ENCODE assay signal across 8 mouse cellular contexts in genomic region chr4:97777081-97777705, GRCm38 (mm10). TPM values are rescaled to one million over a fixed set of nuclear protein-coding genes. Genes with fewer than 3 reads are reported as not detected.
DNase-seq lines count a peak whose midpoint lies in the region; ATAC-seq lines count a peak whose summit lies in the region.

No protein-coding gene starts in this region.

- WGBS in forebrain, embryonic 16.5 days = under 1% methylated on average over 46 of the region's 77 CpGs
- 0% methylated on average over 45 of the region's 77 CpGs for WGBS in liver, embryonic 16.5 days (ENCODE audit: insufficient replicate concordance)

- peak overlapping the region; percentile 97 for H3K9ac ChIP-seq in forebrain, embryonic 16.5 days (replicated peaks; ENCODE audit: low read depth, low read length)
- H3K9ac ChIP-seq in liver, embryonic 16.5 days (ENCODE audit: low read depth, low read length) = peak overlapping the region; percentile 68

- peaks cover 34% of the 10 kb centered on the region for H3K4me1 ChIP-seq in forebrain, embryonic 16.5 days (replicated peaks; ENCODE audit: control insufficient read depth, insufficient read depth, low read length)
- peaks cover 4% of the 10 kb centered on the region; the same call in 1 of the 2 replicates for H3K4me1 ChIP-seq in liver, embryonic 16.5 days (ENCODE audit: control insufficient read depth, low read depth, low read length)

- peak; percentile 58 for DNase-seq in embryo, embryonic 10.5 days (ENCODE audit: low spot score)
- DNase-seq in embryo, embryonic 10 days (ENCODE audit: low spot score) = no peak
- peak; percentile 60 to 77 for DNase-seq in adrenal gland, postnatal 36 days
- peak; percentile 55 for DNase-seq in ovary, postnatal 10 days (ENCODE audit: low spot score)
- DNase-seq in urinary bladder, postnatal 14 days (ENCODE audit: low spot score) = peak; percentile 65

- no peaks in the 10 kb centered on the region for H3K27me3 ChIP-seq in forebrain, embryonic 16.5 days (replicated peaks; ENCODE audit: control insufficient read depth, insufficient read depth, low read length)
- peaks cover 56% of the 10 kb centered on the region for H3K27me3 ChIP-seq in liver, embryonic 16.5 days (ENCODE audit: control insufficient read depth, insufficient read depth, low read depth, low read length)

- H3K27ac ChIP-seq in forebrain, embryonic 16.5 days (ENCODE audit: low read length) = peak overlapping the region; percentile 92
- peak overlapping the region; percentile 69 for H3K27ac ChIP-seq in liver, embryonic 16.5 days (ENCODE audit: low read length)

- no peaks in the 10 kb centered on the region for H3K9me3 ChIP-seq in forebrain, embryonic 16.5 days (ENCODE audit: control insufficient read depth, low read length)
- H3K9me3 ChIP-seq in liver, embryonic 16.5 days (replicated peaks; ENCODE audit: control insufficient read depth, low read length) = no peaks in the 10 kb centered on the region

- H3K36me3 ChIP-seq in forebrain, embryonic 16.5 days (ENCODE audit: control insufficient read depth, insufficient read depth) = no peaks in the 10 kb centered on the region
- H3K36me3 ChIP-seq in liver, embryonic 16.5 days (ENCODE audit: control insufficient read depth, insufficient read depth) = no peaks in the 10 kb centered on the region

- H3K4me2 ChIP-seq in forebrain, embryonic 16.5 days (ENCODE audit: low read length) = peak overlapping the region; percentile 90
- peak overlapping the region; percentile 73 for H3K4me2 ChIP-seq in liver, embryonic 16.5 days (ENCODE audit: low read depth, low read length)

- ATAC-seq in forebrain, embryonic 16.5 days = peak; percentile 43
- peak; percentile 0 for ATAC-seq in inflammation-experienced regulatory T-cells, adult 6 months
- ATAC-seq in liver, embryonic 16.5 days (ENCODE audit: low read depth) = peak; percentile 26

- peak overlapping the region; percentile 84 for H3K4me3 ChIP-seq in forebrain, embryonic 16.5 days (replicated peaks; ENCODE audit: low read length)
- H3K4me3 ChIP-seq in liver, embryonic 16.5 days (ENCODE audit: low read depth, low read length) = peak overlapping the region; percentile 71

RNA-seq across cellular contexts. Expression of gene E130114P18Rik, which starts 0.7 kb away (rescaled TPM):
- not detected for total RNA-seq in adrenal gland, postnatal 36 days (2021)
- 31.0 and 34.5 TPM in 2 replicates for polyA plus RNA-seq in forebrain, embryonic 16.5 days (2015; fragmentation: Nextera tagmentation; extraction: Ambion mirVana)
- polyA plus RNA-seq in inflammation-experienced regulatory T-cells, adult 6 months (2017; shearing (Covaris generic)) = not detected
- 0.08 TPM in 1 of 2 replicates, not detected in the other for polyA plus RNA-seq in liver, embryonic 16.5 days (2015; fragmentation: Nextera tagmentation; extraction: Ambion mirVana)

RNA-seq across cellular contexts. Expression of gene Nfia, which starts 4.7 kb away (rescaled TPM):
- total RNA-seq in adrenal gland, postnatal 36 days (2021) = 100 to 1,000 TPM; 124 to 204 TPM
- polyA plus RNA-seq in forebrain, embryonic 16.5 days (2015; fragmentation: Nextera tagmentation; extraction: Ambion mirVana) = 88.3 and 97.1 TPM in 2 replicates
- 10 to 100 TPM; 11.0 to 19.2 (median 15.7) TPM for polyA plus RNA-seq in inflammation-experienced regulatory T-cells, adult 6 months (2017; shearing (Covaris generic))
- polyA plus RNA-seq in liver, embryonic 16.5 days (2015; fragmentation: Nextera tagmentation; extraction: Ambion mirVana) = 4.2 and 5.7 TPM in 2 replicates

Comparison
In these comparisons a context has a peak if more than half of its experiments do, and no peak if none do; other contexts are left out.
1. RNA of gene E130114P18Rik, which starts 0.7 kb away (polyA plus RNA-seq): 31.0 to 34.5 TPM in forebrain, embryonic 16.5 days; 0.08 TPM in liver, embryonic 16.5 days and not detected in inflammation-experienced regulatory T-cells, adult 6 months; every median in the first group is over 10 times any median in the second.
2. Peak in every context shown above with its lines, with median percentiles within 50 percentile points of each other: ATAC-seq.